Mouse (Mus musculus): Measurements from ENCODE around the gene Prkcd.

The Prkcd gene

DNA sequence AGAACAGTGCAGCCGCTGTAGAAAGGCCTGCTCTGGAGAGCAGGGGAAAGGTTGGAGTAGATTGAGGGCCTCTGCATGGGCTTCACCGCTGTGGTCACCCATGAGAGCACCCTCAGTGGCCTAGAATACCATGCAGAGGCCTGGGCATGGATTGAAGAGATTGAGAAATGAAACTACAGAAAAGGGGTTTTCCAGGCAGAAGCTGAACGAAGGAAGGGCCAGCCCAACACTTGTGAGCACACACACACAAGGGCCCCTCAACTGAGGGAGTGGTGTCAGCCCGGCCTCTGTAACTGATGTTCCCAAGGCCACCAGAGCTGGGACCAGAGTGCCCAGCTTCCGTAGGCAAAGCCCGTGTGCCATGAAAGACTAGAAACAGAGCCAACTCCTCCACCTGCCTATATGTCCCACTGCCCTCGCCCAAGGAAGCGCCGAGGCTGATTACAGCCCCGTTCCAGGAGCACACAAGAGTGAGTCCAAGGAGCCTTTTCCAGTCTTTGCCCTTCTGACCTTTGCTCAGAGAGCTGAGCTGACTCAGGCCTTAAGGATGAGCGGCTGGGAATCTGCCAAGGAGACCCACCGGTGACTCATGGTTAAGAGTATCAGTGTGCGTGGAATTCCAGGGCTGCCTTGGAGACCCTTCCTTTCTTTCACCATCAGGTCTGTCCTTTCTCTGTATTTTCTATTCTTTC lies 9.4 kb upstream of the Prkcd start:
- DNase-seq (ENCODE audit: low spot score in 2 of 2), result no peak

DNA sequence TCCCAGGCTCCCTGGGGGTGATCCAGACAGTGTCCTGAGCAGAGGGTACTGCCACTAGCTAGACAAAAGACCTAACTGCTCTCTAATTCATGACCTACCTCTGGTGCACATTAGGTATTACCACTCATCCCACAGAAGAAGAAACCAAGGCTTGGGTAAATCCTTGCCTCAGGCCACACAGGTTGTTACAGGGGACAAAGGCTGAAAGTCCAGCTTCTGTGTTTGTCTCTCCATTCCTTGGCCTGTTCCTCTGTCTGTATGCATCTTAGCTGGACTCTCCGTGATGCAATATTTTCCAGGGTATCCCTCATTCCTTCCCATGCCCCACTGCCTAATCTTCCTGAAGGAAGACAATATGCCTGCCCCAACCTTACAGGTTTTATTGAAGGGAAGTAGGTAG lies 8.4 kb upstream of the Prkcd start:
- no peak for DNase-seq (ENCODE audit: low spot score in 2 of 2)

DNA sequence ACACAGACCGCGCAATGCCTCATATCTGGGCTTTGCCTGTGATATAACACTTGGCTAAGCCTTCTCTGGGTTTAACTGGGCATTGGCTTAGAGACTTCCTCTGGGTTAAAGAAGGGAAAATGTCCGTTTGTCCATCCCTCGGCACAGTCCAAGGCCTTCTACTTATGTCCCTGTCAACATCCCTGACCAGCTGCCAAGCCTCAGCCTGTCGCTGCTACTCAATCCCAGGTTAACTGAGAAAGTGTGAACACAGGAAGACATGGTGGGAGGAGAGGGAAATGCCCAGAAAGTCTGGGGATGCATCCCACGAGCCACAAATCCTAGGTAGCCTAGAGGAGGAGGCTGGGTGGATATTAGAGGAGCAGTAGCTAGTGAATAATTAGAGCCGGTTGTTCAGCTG lies 7.7 kb upstream of the Prkcd start:
- no peak for DNase-seq (ENCODE audit: low spot score in 2 of 2)

DNA sequence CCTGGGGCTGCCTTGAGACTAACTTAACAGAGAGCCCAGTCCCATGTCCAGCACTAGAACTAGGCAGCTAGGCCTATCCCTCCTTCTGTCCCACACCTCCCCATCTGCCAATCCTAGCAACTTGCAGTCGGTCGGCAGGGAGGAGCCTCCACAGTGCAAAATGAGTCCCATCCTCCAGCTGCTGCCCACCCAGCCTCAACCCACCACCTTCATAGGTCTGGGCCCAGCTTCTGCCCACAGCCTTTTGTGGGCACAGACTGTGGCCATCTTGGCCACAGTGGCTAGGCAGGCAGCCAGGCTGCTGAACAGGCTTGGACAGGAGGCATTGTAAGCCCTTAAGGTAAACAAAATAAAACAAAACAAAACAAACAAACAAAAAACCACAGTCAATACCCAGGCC lies 5.8 kb upstream of the Prkcd start:
- DNase-seq (ENCODE audit: low spot score in 2 of 2), result no peak

DNA sequence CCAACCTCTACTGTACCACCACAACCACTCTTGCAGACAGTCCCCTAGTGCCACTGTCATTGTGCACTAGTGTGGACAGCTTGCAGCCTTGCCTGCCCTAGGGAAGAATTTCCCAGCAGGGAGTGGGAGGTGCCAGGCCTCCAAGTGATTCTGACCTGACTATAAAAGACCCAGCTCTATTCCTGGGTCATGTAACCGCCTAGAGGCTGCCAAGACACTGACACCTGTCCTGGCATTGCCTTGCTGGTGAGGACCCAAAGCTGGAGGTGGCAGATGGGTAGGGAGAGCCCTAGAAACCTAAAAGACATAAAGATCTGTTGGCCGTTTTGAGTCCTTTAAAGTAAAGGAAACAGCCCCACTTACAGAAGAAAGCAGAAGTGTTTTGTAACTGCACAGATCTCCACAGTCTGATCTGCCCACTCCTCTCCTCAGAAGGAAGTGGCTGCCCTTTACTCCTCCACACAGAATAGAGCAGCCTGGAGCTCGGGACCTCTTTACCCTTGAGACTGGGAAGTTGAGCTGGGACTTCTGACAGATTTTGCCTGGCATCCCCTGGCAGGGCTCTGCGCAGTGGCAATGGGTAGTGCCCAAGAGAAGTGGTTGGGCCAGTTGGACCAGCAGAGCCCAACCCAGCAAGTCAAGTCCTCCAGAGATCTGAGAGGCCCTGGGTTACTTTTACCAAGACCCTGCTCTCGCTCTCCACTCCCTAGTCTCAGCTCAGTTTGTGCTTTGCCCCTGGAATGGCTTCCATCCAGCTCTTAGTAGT lies 5.0 kb upstream of the Prkcd start:
- peak; percentile 44 to 54 for DNase-seq (ENCODE audit: low spot score in 2 of 2)

DNA sequence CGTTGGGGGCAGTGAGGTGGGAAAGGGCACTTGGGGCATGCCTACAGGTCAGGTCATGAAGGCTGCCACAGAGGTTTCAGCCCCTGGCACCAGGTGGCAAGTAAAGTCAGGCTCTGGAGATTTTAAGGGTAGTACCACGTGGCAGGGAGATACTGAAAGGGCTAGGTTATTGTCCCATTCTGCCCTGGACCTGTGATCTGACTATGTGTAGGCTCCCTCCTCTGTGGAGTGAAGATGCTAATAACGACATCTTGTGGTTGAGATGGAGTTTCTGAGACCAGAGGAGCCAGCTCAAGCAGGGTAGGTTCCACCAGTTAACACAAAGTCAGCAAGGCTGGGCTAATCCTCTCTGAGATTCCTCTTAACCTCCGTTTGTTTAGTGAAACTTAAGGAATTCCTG lies 3.8 kb upstream of the Prkcd start:
- no peak for DNase-seq (ENCODE audit: low spot score in 2 of 2)

DNA sequence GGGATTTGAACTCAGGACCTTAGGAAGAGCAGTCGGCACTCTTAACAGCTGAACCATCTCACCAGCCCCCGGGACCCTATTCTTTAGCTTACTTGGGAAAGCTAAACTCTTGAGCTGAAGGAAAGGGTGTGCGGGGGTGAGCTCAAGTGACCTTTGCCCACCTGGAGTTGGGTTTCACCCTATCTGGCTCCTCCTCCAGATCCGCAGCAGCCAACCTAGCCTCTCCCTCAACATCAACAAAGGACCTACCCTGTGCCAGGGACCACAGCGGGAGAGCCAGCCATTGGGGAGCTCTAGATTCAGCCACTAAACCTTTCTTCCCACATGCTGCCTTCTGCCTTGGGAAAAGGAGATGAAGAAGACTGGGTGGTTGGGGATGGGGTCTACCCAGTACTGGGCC lies 2.2 kb upstream of the Prkcd start:
- DNase-seq (ENCODE audit: low spot score in 2 of 2), result no peak

DNA sequence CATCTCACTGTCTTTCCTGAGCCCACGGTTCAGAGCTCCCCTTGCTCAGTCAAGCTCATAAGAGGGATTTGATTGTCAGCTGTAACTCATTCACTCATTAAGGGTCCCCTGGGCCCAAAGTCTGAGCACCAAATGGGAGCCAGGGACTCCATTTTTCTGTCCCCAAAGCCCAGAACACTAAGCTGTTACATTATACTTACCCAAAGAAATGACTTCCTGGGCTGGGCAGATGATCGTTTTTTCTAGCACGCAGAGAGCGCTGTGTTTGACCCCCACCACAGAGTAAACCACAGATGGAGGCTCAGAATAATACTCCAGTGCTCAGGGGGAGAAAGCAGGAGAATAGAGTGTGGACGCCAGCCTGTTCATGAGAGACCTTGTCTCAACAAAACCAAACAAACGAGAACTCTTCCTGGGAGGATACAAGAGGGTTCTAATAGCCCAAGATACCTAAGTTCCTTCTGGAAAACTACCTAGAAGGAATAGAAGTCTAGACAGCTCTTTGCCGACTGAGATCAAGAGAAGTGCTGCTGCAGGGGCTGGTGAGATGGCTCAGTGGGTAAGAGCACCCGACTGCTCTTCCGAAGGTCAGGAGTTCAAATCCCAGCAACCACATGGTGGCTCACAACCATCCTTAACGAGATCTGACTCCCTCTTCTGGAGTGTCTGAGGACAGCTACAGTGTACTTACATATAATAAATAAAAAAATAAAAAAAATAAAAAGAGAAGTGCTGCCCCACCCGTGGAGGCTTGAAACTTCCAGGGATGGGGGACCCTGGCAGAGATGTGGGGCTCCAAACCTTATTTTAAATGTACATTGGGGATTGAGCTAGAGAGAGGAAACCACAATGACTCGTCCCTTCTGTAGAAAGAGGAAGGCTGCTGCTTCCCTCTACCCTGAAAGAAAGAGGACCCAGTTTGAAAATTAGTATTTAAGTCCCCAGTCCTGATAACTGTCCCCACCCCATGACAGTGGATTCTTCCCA lies 1.0 kb upstream of the Prkcd start:
- no peak for DNase-seq (ENCODE audit: low spot score in 2 of 2)

DNA sequence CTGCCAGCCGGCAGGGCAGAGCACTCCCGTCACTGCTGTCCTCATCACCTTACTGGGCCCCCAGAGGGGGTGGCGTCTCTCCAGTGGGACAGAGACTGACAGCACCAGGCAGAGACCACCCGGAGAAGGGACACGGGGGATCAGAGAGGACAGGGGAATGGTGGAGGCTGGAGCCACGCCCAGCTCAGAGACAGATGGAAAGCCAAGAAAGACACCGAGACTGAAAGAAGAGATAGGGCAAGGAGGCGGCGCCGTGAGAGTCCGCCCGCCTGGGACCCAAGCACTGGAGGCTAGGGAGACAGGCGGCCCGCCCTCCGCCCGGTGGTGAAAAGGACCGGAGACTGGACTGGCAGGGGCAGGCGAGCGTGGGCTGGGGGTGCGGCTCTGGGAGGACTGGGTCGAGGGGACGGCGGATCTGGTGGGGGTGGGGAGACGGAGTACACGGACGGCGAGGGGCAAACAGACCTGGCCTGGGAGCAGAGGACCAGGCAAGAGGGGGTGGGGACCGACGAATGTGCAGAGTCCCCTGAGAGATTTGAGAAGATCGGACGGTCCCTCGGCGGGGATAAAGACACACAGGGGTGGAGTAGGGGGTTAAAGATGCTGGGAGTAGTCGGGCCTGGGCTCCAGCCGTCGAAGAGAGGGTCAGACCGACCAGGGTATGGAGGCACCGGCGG lies 741 bp downstream of the Prkcd start:
- DNase-seq (ENCODE audit: low spot score in 2 of 2), result peak; percentile 51 to 57

DNA sequence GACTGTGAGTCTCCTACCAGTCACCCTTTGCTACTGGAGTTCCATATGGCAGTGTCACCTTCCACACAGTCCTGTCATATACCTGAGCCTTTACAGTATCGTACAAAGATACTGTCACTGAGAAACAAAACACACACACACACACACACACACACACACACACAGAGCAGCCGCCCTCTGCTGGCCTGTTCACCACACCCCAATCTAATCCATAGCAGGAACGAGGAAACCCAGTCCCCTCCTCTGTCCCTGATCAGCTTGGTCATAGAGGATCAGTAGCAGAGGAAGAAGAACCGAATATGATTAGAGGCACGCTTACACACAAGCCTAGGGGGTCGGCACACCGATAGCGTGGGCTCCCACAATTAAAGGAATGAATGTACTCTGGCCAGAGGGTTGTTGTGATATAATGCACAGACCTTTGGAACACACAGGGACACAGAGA lies 1.7 kb downstream of the Prkcd start:
- DNase-seq (ENCODE audit: low spot score in 2 of 2), result no peak

DNA sequence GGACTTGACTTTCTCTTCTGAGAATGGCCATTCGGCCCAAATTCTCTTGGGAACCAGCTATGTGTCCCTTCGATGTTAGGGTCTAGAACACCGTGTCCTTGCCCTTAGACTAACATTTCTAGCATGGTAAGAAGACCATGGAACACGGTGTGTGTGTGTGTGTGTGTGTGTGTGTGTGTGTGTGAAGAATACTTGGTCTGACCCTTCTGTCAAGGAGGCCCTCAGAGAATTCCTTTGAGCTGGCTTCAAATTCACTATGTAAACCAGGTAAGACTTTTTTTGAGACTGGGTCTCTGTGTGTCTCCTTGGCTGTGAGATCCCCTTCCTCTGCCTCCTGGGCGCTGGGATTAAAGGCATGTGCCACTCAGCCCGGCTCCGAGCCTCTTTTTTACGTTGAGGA lies 3.5 kb downstream of the Prkcd start:
- no peak for DNase-seq (ENCODE audit: low spot score in 2 of 2)

DNA sequence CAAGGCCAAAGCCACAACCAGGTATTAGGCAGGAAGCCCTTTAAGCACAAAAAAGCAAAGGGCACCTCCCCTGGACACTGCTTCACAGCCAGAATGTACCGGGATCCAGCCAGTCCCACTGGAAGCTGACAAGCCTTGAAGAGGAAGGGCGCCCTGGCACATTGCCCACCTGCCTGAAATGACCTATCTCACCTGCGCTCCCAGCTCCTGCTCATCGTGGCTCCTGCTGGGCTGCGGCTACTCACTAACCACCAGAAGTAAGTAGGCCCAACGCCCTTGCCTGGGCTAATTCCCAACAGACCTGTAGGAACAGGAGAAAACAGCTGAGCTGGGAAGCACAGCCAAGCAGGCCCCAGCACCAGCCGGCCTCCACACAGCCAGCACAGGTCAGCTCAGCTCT lies 3.9 kb downstream of the Prkcd start:
- DNase-seq (ENCODE audit: low spot score in 2 of 2), result no peak

DNA sequence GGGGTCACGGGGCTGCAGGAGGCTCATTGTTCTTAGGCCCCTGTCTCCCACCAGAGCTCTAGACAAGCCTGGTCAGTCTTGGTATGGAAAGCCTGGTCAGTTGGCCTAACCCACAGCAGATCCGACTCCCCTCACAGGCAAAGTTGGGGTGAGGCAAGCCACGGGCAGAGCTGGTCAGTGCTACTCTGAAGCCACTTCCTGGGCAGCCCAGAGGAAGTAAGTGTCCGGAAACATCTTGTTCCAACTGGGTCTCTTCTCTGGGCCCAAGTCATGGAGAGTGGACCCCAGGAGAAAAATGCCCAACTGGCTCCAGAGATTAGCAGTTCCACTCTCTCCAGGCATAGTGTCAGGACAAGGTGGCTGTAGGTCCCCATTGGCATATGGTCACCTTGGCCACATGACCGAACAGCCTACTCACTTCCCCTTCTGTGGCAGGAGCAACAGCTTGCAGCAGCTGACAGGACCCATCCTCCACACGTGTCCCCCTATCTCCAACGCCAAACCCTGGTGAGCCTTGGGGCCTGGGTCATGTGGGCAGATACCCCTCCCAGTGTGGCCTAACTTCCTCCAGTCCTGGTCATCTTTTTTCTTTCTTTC lies 5.9 kb downstream of the Prkcd start:
- DNase-seq (ENCODE audit: low spot score in 2 of 2), result peak; percentile 38 to 45

DNA sequence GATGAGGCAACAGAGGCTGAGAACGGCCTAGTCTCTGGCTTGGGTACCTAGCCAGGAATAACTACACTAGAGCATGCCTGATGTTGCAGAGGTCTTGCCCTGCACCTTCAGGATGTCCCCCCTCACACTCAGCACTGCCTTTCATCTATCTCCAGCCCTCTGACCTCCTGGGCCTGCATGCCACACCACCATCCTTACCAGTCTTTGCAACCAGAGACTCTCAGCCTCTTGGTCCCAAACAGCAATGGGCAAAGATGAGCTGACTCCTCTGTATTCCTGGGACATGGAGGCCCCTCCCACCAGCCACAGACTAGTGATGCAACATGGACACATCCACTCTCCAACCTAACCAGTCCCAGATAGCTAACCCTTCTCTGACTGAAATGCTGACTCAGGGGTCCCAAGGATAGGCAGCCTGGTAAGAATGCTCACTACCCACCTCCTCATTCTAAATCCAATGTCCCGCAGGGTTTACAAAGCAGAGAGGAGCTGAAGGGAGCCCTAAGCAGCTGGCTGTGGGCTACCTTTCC lies 7.2 kb downstream of the Prkcd start:
- DNase-seq (ENCODE audit: low spot score in 2 of 2), result no peak

DNA sequence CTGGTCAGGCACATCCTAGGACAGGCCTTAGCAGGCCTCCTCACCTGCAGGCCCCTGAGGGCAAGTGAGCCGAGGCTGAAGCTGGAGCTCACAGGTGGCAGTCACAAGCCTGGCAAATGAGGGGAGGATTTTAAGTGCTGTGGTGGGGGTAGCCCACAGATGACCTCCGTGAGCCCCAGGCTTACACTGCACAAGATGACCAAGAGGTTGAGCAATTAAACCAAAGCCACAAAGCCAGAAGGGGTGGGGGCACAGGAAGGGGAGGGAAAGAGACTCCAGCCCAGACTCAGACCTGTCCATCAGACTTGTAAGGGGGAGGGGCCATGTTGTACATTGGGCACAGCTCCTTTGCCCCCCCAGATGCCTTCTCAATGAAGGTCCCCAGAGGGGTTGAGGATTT lies 9.3 kb downstream of the Prkcd start:
- no peak for DNase-seq (ENCODE audit: low spot score in 2 of 2)

DNA sequence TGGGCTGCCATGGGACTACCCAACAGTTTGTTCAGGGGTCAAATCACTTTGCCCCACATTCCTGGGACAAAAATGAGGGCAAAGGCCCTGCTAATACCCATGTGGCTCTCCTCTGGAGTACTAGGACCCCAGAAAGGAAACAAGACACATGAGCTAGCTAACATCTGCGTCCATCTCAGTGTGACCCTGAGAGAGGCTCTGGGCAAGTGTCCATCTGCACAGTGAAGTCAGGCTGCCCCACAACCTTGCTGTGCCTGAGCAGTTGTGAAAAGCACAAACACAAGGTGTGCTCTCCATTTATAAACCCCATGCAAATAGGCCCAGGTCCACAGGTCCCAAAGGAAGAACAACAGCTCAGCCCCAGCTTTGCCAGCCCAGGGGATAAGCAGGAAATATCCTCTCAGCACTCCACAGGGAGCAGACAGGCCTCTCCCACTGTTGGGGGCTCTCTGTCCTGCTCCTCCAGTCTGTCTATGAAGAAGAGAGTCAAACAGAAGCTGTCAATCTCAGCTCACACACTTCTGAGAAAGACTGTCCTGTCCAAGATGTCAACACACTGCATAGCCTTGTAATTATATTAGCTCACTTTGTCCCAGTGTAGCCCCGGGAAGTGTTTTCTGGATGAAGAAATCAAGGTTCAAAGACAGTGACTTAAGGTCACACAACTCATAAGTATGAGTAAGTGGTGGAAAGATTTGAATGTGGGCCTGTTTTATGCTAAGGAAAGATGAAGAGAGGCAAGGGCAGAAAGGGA lies 12.9 kb downstream of the Prkcd start:
- DNase-seq (ENCODE audit: low spot score in 2 of 2), result no peak

DNA sequence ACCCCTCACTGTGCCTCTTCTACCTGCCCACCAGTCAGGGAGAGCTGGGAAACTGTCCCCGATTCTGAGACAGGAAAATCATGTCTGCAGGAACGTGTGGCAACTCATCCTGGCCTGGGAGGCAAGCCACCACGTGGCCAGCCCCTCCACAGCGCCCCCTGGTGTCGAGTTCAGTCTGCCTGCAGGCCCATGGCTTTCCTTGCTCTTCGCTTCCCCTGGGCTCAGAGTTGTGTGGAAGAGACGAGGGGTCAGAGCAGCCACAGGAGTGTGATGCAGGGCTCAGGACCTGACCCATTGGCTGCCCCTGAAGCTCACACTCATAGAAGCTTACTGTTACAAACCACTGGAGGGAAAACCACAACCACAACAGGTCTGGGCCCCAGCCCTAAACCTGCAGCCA lies 13.5 kb downstream of the Prkcd start:
- peak; percentile 48 to 69 for DNase-seq (ENCODE audit: low spot score in 2 of 2)

DNA sequence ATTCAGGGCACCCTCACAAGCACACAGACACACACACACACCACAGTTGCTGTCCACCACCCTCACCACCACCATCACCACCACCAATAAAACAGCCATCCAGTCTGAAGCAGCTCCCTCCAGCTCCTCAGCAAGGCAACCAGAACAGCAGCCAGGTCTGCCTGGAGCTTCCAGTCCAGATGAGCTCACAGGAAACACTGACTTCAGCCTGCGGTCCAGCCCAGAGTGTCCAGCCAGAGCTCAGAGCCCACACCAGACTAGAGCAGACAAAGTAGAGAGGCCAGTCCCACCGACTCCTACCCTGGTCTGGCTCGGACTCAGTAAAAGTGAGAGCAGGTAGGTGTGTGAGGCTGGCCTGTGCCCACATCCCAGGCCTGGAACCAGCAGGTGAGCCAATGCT lies 15.1 kb downstream of the Prkcd start:
- DNase-seq (ENCODE audit: low spot score in 2 of 2), result no peak

DNA sequence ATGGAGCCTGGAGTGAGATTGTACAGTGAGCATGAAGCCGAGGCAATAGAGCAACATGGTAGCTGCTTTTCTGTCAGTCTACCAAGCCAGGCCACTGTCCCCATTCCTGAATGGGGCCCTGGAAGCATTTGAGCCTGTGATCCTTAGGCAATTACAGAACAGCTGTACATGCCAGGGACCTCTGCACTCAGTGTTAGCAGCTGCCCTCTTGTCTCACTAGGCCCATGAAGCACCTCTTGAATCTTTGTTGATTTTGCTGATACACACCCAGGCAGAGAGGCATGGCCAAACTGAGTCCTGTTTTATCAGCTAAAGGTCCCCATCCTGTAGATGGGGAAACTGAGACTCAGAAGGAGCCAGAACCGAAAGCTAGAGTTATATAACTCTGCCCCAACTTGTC lies 15.7 kb downstream of the Prkcd start:
- no peak for DNase-seq (ENCODE audit: low spot score in 2 of 2)

DNA sequence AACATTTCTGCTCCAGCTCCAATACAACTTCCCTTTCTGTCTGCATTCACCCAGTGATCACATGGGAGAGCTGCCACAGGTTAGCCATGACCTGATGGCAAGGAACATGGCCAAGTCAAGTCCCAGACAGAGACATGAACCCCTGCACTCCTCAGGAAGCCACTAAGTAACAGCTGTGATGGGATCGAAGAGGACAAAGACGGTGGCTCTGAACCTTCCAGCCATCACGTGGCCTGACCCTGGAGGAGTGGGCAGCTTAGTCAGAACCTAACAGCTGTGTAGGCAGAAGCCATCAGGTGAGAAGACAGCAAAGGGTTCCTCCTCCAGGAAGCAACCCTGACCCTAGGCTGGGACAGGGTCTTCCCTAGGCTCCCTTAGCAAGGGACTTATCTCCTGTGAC lies 16.5 kb downstream of the Prkcd start:
- no peak for DNase-seq (ENCODE audit: low spot score in 2 of 2)

All from right cerebral cortex, postnatal 10 days (tissue).